Mouse (Mus musculus) left cerebral cortex, adult 2 months (tissue): Measurements from ENCODE around the gene Ccdc130. TPM values are rescaled to one million over a fixed set of nuclear protein-coding genes. Genes with fewer than 3 reads are reported as not detected.

Experiments used
- DNase-seq, 2 experiments: peaks; one replicate each; pipeline ENCODE4 v3.0.0; 2021 to 2022; ENCODE audit warnings: low spot score in 2 of 2, mixed read lengths in 1 of 2; ENCODE audit errors: extremely low spot score in 1 of 2
- H3K27ac ChIP-seq: fragments of 200-600 bp; 2 replicates; pipeline ENCODE4 v1.8.1; 2022
- H3K4me3 ChIP-seq: fragments of 200-600 bp; 2 replicates; pipeline ENCODE4 v1.8.1; 2022
- CTCF ChIP-seq: fragments of 200-600 bp; IDR thresholded peaks from 2 replicates; pipeline ENCODE4 v1.8.1; 2022; ENCODE audit warnings: antibody characterized with exemption, mild to moderate bottlenecking, moderate library complexity
- intact Hi-C: fragments of 180-260 bp; cut with DNase I; formaldehyde crosslinking; loops from one replicate; pipeline ENCODE4 v1.15.1; 2025
- microRNA-seq, 2 experiments: library from miRNA; unstranded; fragments of <30 nt; microRNA quantifications; one replicate each; pipeline ENCODE4 v1.2.0; 2021
- total RNA-seq, 2 experiments: library from RNA; stranded (reverse); gene quantifications; 2 replicates each; pipeline ENCODE4 v1.2.3; 2021

Ccdc130 gene
- total RNA-seq, 2 experiments from 2014 or later = 27.7 to 35.5 TPM

- Histone ChIP-seq H3K27ac (no peak overlapping the region), H3K4me3 (no peak overlapping the region)
- intact Hi-C loops = loop anchor here (5.0 kb wide), 1 partner anchor 174 kb away; no protein-coding TSS in a partner anchor
- TF ChIP-seq CTCF = no peak
- DNase-seq = no peak
Observed at GRCm38 (mm10) chr8:84211202-84211601, 59.0 kb downstream of the Ccdc130 start.

DNA sequence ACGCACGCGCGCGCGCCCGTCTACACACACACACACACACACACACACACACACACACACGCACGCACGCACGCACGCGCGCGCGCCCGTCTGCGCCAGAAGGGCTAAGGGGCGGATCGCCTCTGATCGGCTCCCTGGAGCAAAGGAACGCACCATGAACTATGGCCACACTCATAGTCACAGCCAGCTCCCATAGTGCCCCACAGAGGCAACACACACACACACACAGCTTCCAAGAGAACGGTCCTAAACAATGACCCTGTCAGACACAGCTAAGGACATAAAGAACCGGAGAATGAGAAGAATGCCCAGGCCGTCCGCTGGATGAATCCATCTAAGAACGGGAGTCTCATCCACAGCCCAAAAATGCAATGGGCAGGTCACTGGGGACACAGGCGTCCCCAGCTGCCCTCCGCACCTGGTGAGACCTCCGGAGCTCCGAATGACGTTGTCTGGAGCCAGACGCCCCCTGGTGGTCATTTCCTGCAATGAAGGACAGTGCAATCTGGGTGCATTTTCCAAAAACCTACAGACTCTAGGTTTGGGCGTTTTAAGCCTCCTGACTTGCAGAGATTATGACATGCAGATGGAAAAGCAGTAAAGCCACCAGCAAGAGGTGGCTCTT is 59.9 kb downstream of the Ccdc130 start:
- Histone ChIP-seq H3K27ac (peak overlapping the region; percentile 72; the same call in 1 of the 2 replicates), H3K4me3 (0 out of 2 replicates have a peak overlapping the region, but pooled peaks have one; percentile 5)
- peak; percentile 95 for TF ChIP-seq CTCF
- DNase-seq = peak; percentile 73 to 83
- intact Hi-C loops = loop anchor here (1.0 to 5.0 kb wide), 2 partner anchors 24 to 173 kb away; no protein-coding TSS in a partner anchor

- intact Hi-C loops = no loop called here
- H3K27ac ChIP-seq = peak overlapping the region; percentile 75; the same call in 1 of the 2 replicates
- DNase-seq = no peak
Observed at GRCm38 (mm10) chr8:84208381-84209380, 61.5 kb downstream of the Ccdc130 start.

DNA sequence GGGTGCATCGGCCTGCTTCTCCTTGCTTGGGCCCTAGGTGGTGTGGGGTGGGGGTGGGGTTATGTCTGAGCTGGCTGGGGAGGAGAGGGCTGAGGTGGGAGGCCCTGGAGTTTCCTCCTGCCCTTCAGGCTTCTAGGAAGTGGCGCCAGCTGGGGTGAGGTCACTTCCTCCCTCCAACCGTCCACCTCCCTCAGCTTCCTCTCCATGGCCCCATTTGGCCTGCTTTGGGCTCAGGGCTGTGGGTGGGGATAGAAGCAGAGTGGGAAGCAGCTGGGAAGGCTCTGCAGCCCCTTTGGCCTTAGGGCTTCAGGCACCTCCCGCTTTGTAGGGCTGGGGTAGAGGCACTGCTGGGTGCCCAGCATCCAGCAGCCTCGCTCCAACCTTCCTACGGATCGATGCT is 62.4 kb downstream of the Ccdc130 start:
- no peak for DNase-seq
- Histone ChIP-seq H3K27ac (peak overlapping the region; percentile 75), H3K4me3 (no peak overlapping the region)
- intact Hi-C loops = no loop called here
- no peak for TF ChIP-seq CTCF

More at GRCm38 (mm10) chr8:84208381-84209380, 61.5 kb downstream of the Ccdc130 start:
- no peak overlapping the region for H3K4me3 ChIP-seq
- no peak for TF ChIP-seq CTCF

Small RNAs within 50 kb of the gene (microRNA-seq; reads per million reads assigned to microRNA genes)
- gene Mir23a = 11,264 to 12,641 reads per million in 2 experiments
- 0 reads per million in 2 experiments for gene Mir24-2
- 95.7 to 113 reads per million in 2 experiments for gene Mir27a
- gene Mir3074-2 = 0 reads per million in 2 experiments

Other genes with a start within 250 kb of the Ccdc130 start
- 1 to 10 TPM; 2.2 to 2.7 TPM for gene Palm3, start 248.9 kb downstream of the Ccdc130 start, total RNA-seq
- gene Il27ra, start 227.8 kb downstream of the Ccdc130 start, total RNA-seq = under 1 TPM; 0.23 to 0.41 TPM
- not detected for gene Rln3, start 225.4 kb downstream of the Ccdc130 start, total RNA-seq
- gene Gm10643, start 205.2 kb downstream of the Ccdc130 start, total RNA-seq = 1 to 10 TPM; 2.8 to 3.5 TPM
- 10 to 100 TPM; 27.1 to 30.0 TPM for gene Rfx1, start 203.5 kb downstream of the Ccdc130 start, total RNA-seq
- gene Dcaf15, start 165.6 kb downstream of the Ccdc130 start, total RNA-seq = 10 to 100 TPM; 17.9 to 18.0 TPM
- gene Podnl1, start 144.4 kb downstream of the Ccdc130 start, total RNA-seq = not detected
- gene Cc2d1a, start 122.4 kb downstream of the Ccdc130 start, total RNA-seq = 10 to 100 TPM; 49.9 to 52.2 TPM
- gene 4930432K21Rik, start 122.4 kb downstream of the Ccdc130 start, total RNA-seq = 1 to 10 TPM; 2.0 to 2.8 TPM
- gene Nanos3, start 85.2 kb downstream of the Ccdc130 start, total RNA-seq = 1 to 10 TPM; 2.0 to 3.0 TPM
- 10 to 100 TPM; 15.1 to 17.8 TPM for gene Zswim4, start 33.3 kb downstream of the Ccdc130 start, total RNA-seq
- 100 to 1,000 TPM; 124 to 140 TPM for gene D8Ertd738e, start 20.7 kb downstream of the Ccdc130 start, total RNA-seq
- 10 to 100 TPM; 13.2 to 16.5 TPM for gene Mri1, start 13.1 kb downstream of the Ccdc130 start, total RNA-seq
- 100 to 1,000 TPM; 243 to 258 TPM for gene Cacna1a, start 118.1 kb upstream of the Ccdc130 start, total RNA-seq